Mouse (Mus musculus) stomach, embryonic 14.5 days (tissue): ENCODE data around the gene Zglp1. TPM values are rescaled to one million over a fixed set of nuclear protein-coding genes. Genes with fewer than 3 reads are reported as not detected.

Source experiments
- ATAC-seq: fragments of 200-750 bp; cut with Nextera tagmentation; 2 replicates; pipeline ENCODE4 v1.8.0; 2017; ENCODE audit warnings: low read depth, moderate TSS enrichment; ENCODE audit not compliant: insufficient number of reproducible peaks, insufficient read depth, low FRiP score
- H3K27ac ChIP-seq: fragments of 300-500 bp; sonication (generic); 2 replicates; pipeline ENCODE4 v1.5.1; 2014; ENCODE audit warnings: mild to moderate bottlenecking, low read length, moderate library complexity, mixed read lengths
- H3K27me3 ChIP-seq: fragments of 300-500 bp; sonication (generic); 2 replicates; pipeline ENCODE4 v1.6.1; 2014; ENCODE audit warnings: low read length, control low read depth, mixed read lengths; ENCODE audit not compliant: control insufficient read depth, insufficient read depth
- H3K36me3 ChIP-seq: fragments of 300-500 bp; sonication (generic); 2 replicates; pipeline ENCODE4 v1.6.1; 2014; ENCODE audit warnings: mild to moderate bottlenecking, control low read depth, low read length, moderate library complexity, mixed read lengths; ENCODE audit not compliant: control insufficient read depth, insufficient read depth
- H3K4me1 ChIP-seq: fragments of 300-500 bp; sonication (generic); 2 replicates; pipeline ENCODE4 v1.6.1; 2014; ENCODE audit warnings: low read length, control low read depth, mixed read lengths; ENCODE audit not compliant: control insufficient read depth, insufficient read depth
- H3K4me2 ChIP-seq: fragments of 300-500 bp; sonication (generic); replicated peaks from 2 replicates; pipeline ENCODE4 v1.6.1; 2014; ENCODE audit warnings: low read depth, low read length, control low read depth
- H3K4me3 ChIP-seq: fragments of 300-500 bp; sonication (generic); 2 replicates; pipeline ENCODE4 v1.5.1; 2014; ENCODE audit warnings: low read depth, low read length, control low read depth
- H3K9ac ChIP-seq: fragments of 300-500 bp; sonication (generic); replicated peaks from 2 replicates; pipeline ENCODE4 v1.6.1; 2014; ENCODE audit warnings: low read depth, mild to moderate bottlenecking, control low read depth, low read length, moderate library complexity, mixed read lengths
- H3K9me3 ChIP-seq: fragments of 300-500 bp; sonication (generic); 2 replicates; pipeline ENCODE4 v1.6.1; 2016; ENCODE audit warnings: low read depth, low read length, control low read depth; ENCODE audit not compliant: control insufficient read depth
- WGBS: fragments of 180-500 bp; shearing (Covaris S2); extraction: QIAGEN DNeasy Blood & Tissue Kit; methylation state at CpG from one replicate; pipeline ENCODE4 v1.1.7; 2014; 5-methylcytosine and 5-hydroxymethylcytosine counted together
- polyA plus RNA-seq: library from polyadenylated mRNA; unstranded; fragments of >200 nt; fragmentation: Nextera tagmentation; extraction: Ambion mirVana; gene quantifications from 2 replicates; pipeline ENCODE4 v1.2.1, GENCODE M21; 2014

Gene Zglp1
- 1.8 TPM in 1 of 2 replicates, not detected in the other for polyA plus RNA-seq

GRCm38 (mm10) chr9:21067006-21067684 lies at the start of gene Zglp1:
Gene Zglp1 (minus strand): TSS chr9:21067093.
- Histone ChIP-seq H3K27ac (no peak within 1 kb of the TSS), H3K9me3 (no peaks in the 10 kb centered on the region), H3K9ac (no peak within 1 kb of the TSS), H3K4me1 (peaks cover under 1% of the 10 kb centered on the region; the same call in 1 of the 2 replicates), H3K27me3 (no peaks in the 10 kb centered on the region), H3K36me3 (peaks cover 24% of the 10 kb centered on the region), H3K4me2 (no peak within 1 kb of the TSS), H3K4me3 (no peak within 1 kb of the TSS)
- no peak for ATAC-seq
- 85% methylated on average over 27 of the region's 27 CpGs for WGBS

GRCm38 (mm10) chr9:21115105-21115504 lies 48.2 kb upstream of the Zglp1 start:
- 84% methylated on average over 8 of the region's 8 CpGs for WGBS
- Histone ChIP-seq H3K4me3 (no peak overlapping the region), H3K27me3 (no peaks in the 10 kb centered on the region), H3K9me3 (no peaks in the 10 kb centered on the region), H3K4me2 (no peak overlapping the region), H3K36me3 (no peaks in the 10 kb centered on the region), H3K9ac (no peak overlapping the region), H3K4me1 (no peaks in the 10 kb centered on the region), H3K27ac (no peak overlapping the region)
- ATAC-seq = no peak

GRCm38 (mm10) chr9:21114190-21114589 lies 47.3 kb upstream of the Zglp1 start:
- 83% methylated on average over 7 of the region's 7 CpGs for WGBS
- Histone ChIP-seq H3K4me3 (no peak overlapping the region), H3K9me3 (no peaks in the 10 kb centered on the region), H3K36me3 (no peaks in the 10 kb centered on the region), H3K9ac (no peak overlapping the region), H3K27ac (no peak overlapping the region), H3K4me2 (no peak overlapping the region), H3K4me1 (no peaks in the 10 kb centered on the region), H3K27me3 (no peaks in the 10 kb centered on the region)
- no peak for ATAC-seq

DNA sequence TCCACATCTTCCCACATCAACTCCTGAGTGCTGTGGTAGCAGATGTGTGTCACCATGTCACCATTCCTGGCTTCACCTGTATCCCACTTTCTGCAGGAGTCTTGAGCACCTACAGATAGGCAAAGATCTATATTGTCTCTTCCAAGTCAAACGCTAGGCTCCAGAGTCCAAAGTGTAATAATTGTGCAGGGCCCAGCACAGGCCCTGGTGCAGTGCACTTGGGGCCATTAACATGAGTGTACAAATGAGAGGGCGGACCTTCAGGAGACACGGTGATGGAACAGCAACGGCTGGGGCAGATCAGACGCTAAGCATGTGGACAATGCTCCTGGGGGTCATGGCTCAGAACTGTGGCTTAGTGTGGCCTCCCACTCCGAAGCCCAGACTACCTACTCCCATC lies 46.9 kb upstream of the Zglp1 start:
- H3K4me2 ChIP-seq = no peak overlapping the region
- H3K9ac ChIP-seq = no peak overlapping the region
- no peak overlapping the region for H3K4me3 ChIP-seq
- H3K9me3 ChIP-seq = no peaks in the 10 kb centered on the region
- H3K4me1 ChIP-seq = no peaks in the 10 kb centered on the region
- no peak for ATAC-seq
- H3K36me3 ChIP-seq = no peaks in the 10 kb centered on the region
- no peaks in the 10 kb centered on the region for H3K27me3 ChIP-seq
- WGBS = 88% methylated on average over 6 of the region's 6 CpGs
- no peak overlapping the region for H3K27ac ChIP-seq

DNA sequence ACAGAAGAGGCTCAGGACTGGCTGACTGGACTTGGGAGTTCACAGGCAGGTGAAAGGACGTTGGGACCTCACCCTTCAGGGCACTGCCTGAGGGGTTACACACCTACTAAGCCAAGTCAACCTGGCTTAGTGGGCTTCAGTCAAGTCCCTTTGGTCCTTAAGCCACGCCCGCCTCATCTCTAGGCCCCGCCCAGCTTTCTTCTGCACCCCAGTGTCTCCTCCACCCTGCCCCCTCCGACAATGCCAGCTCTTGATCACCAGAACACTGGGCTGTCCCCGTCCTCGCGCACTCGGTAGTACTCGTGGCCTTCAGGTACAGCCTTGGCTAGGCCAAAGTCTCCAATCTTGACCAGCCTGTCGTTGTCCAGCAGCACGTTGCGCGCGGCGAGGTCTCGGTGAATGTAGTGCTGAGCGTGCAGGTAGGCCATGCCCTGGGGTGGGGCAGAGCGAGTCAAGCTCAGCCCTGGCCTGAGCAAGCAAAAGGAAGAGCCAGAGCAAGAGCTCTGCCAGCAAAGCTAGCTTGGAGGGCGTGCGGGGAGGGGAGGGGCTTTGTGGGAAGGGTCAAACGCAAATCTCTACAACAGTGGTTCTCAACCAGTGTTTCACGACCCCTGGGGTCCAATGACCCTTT lies 40.8 kb upstream of the Zglp1 start:
- no peaks in the 10 kb centered on the region for H3K4me1 ChIP-seq
- H3K27ac ChIP-seq = no peak overlapping the region
- H3K36me3 ChIP-seq = no peaks in the 10 kb centered on the region
- H3K9me3 ChIP-seq = no peaks in the 10 kb centered on the region
- H3K4me3 ChIP-seq = no peak overlapping the region
- no peak overlapping the region for H3K4me2 ChIP-seq
- WGBS = 39% methylated on average over 23 of the region's 23 CpGs
- ATAC-seq = peak; percentile 38; the same call in 1 of the 2 replicates
- no peaks in the 10 kb centered on the region for H3K27me3 ChIP-seq
- no peak overlapping the region for H3K9ac ChIP-seq

DNA sequence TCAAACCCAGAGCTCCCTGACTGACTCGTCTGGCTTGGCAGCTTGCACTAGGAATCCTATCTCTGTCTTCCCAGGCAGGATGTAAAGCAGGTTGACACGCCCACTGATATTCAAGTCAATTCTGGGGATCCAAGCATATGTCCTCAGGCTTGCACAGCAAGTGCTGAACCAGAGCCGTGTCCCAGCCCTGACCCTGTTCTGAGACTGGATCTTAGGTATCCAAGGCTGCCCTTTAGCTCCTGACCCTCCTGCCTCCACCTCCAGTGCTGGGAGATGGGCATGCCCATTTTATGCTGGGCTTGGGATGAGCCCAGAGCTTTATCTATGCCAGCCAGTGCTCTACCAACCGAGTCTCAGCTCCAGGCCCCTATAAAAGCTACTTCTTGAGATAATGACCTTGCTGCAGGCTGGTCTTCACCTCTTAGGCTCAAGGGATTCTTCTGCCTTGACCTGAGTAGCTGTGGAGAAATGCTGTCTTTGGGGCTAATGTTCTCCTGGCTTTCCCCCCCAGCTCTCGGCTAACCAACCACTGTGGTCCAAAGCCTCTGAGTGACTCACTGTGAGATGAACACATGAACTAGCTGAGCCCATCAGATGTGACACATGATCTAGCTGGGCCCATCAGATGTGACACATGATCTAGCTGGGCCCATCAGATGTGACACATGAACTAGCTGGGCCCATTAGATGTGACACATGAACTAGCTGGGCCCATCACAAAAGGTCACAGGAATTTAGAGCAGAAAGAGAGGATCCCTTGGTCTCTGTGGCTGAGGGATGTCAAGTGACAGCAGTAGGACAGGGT lies 39.1 kb upstream of the Zglp1 start:
- no peak overlapping the region for H3K9ac ChIP-seq
- no peak overlapping the region for H3K4me2 ChIP-seq
- no peaks in the 10 kb centered on the region for H3K9me3 ChIP-seq
- WGBS = 70% methylated on average over 5 of the region's 5 CpGs
- no peak for ATAC-seq
- no peaks in the 10 kb centered on the region for H3K27me3 ChIP-seq
- no peak overlapping the region for H3K27ac ChIP-seq
- H3K4me1 ChIP-seq = no peaks in the 10 kb centered on the region
- H3K36me3 ChIP-seq = no peaks in the 10 kb centered on the region
- H3K4me3 ChIP-seq = no peak overlapping the region

GRCm38 (mm10) chr9:21104814-21105213 lies 37.9 kb upstream of the Zglp1 start:
- Histone ChIP-seq H3K4me1 (no peaks in the 10 kb centered on the region), H3K36me3 (no peaks in the 10 kb centered on the region), H3K4me2 (no peak overlapping the region), H3K27ac (no peak overlapping the region), H3K9me3 (no peaks in the 10 kb centered on the region), H3K4me3 (no peak overlapping the region), H3K27me3 (no peaks in the 10 kb centered on the region), H3K9ac (no peak overlapping the region)
- ATAC-seq = no peak
- 83% methylated on average over 6 of the region's 6 CpGs for WGBS

DNA sequence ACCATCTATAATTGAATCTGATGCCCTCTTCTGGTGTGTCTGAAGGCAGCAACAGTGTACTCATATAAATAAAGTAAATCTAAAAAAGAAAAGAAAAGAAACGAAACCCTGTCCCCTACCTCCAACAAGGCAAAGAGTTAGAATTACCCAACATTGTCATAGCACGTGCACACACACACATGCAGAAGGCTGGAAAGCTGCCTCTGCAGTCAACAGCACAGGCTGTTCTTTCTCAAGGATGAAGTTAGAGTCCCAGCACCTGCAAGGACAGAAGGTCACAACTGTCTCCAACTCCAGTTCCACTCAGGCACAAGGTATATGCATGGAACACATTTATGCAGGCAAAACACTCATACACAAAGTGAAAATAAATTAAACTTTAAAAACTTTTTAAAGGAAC lies 35.2 kb upstream of the Zglp1 start:
- WGBS = 96% methylated on average over 2 of the region's 2 CpGs
- ATAC-seq = no peak

More for the DNA sequence above, 35.2 kb upstream of the Zglp1 start:
- no peaks in the 10 kb centered on the region for H3K4me1 ChIP-seq
- H3K27ac ChIP-seq = no peak overlapping the region
- no peak overlapping the region for H3K9ac ChIP-seq
- no peaks in the 10 kb centered on the region for H3K9me3 ChIP-seq
- no peak overlapping the region for H3K4me3 ChIP-seq
- H3K27me3 ChIP-seq = no peaks in the 10 kb centered on the region
- H3K36me3 ChIP-seq = no peaks in the 10 kb centered on the region
- no peak overlapping the region for H3K4me2 ChIP-seq
